Mouse (Mus musculus): ENCODE results near the gene Stk10. TPM values are rescaled to one million over a fixed set of nuclear protein-coding genes. Genes with fewer than 3 reads are reported as not detected.

The Stk10 gene
- total RNA-seq, 2 experiments from 2014 or later, result 2.6 to 3.2 TPM

Other genes with a start within 250 kb of the Stk10 start
- 1,000 to 10,000 TPM in 1 of 2 experiments, 100 to 1,000 TPM in 1; 451 to 2,047 TPM for gene Hba-a1, start 249.8 kb upstream of the Stk10 start, total RNA-seq (2021)
- not detected for gene Hbq1b, start 246.3 kb upstream of the Stk10 start, total RNA-seq (2021)
- gene Hba-a2, start 236.8 kb upstream of the Stk10 start, total RNA-seq (2021), result 1,000 to 10,000 TPM in 1 of 2 experiments, 100 to 1,000 TPM in 1; 358 to 1,609 TPM
- not detected for gene Hbq1a, start 233.2 kb upstream of the Stk10 start, total RNA-seq (2021)
- gene Sh3pxd2b, start 185.5 kb upstream of the Stk10 start, total RNA-seq (2021), result 1 to 10 TPM; 4.4 to 7.1 TPM
- 10 to 100 TPM in 1 of 2 experiments, 1 to 10 TPM in 1; 9.3 to 10.5 TPM for gene Ubtd2, start 77.9 kb upstream of the Stk10 start, total RNA-seq (2021)
- 1 to 10 TPM in 1 of 2 experiments, under 1 TPM in 1; 0.75 to 1.0 TPM for gene Efcab9, start 1.2 kb upstream of the Stk10 start, total RNA-seq (2021)
- 10 to 100 TPM; 41.5 to 52.7 TPM for gene Fbxw11, start 109.4 kb downstream of the Stk10 start, total RNA-seq (2021)

Measured in gastrocnemius, postnatal 25 days (tissue).